Mouse (Mus musculus) liver, adult 2 months (tissue): Measurements from ENCODE around the gene Chchd6. TPM values are rescaled to one million over a fixed set of nuclear protein-coding genes. Genes with fewer than 3 reads are reported as not detected.

ENCODE experiments used
- DNase-seq: peaks from one replicate; pipeline ENCODE4 v3.0.0-alpha.2; 2011; ENCODE audit warnings: low read depth, low spot score; ENCODE audit errors: extremely low read depth
- H3K27ac ChIP-seq: fragments of 200-500 bp; replicated peaks from 2 replicates; pipeline ENCODE4 v1.5.1; 2012; ENCODE audit warnings: low read depth, mild to moderate bottlenecking, control low read depth, inconsistent platforms, low read length; ENCODE audit not compliant: insufficient read depth
- H3K27me3 ChIP-seq: fragments of 200-500 bp; 2 replicates; pipeline ENCODE4 v1.6.1; 2012; ENCODE audit warnings: mild to moderate bottlenecking, moderate library complexity, low read length, inconsistent platforms; ENCODE audit not compliant: control insufficient read depth, insufficient read depth
- H3K36me3 ChIP-seq: fragments of 200-500 bp; 2 replicates; pipeline ENCODE4 v1.6.1; 2012; ENCODE audit warnings: low read length, inconsistent platforms; ENCODE audit not compliant: control insufficient read depth, insufficient read depth
- H3K4me1 ChIP-seq: fragments of 200-500 bp; 2 replicates; pipeline ENCODE4 v1.6.1; 2011; ENCODE audit warnings: low read length; ENCODE audit not compliant: control insufficient read depth, insufficient read depth
- H3K4me3 ChIP-seq: fragments of 200-500 bp; 2 replicates; pipeline ENCODE4 v1.5.1; 2011; ENCODE audit warnings: low read depth, mild to moderate bottlenecking, control low read depth, low read length, moderate library complexity; ENCODE audit not compliant: insufficient read depth
- H3K79me2 ChIP-seq: fragments of 200-500 bp; 2 replicates; pipeline ENCODE4 v1.6.1; 2012; ENCODE audit warnings: inconsistent platforms, mild to moderate bottlenecking, low read length, moderate library complexity; ENCODE audit not compliant: control insufficient read depth, insufficient read depth
- H3K9ac ChIP-seq: fragments of 200-500 bp; 2 replicates; pipeline ENCODE4 v1.6.1; 2012; ENCODE audit warnings: low read depth, mild to moderate bottlenecking, control low read depth, inconsistent platforms, low read length
- CTCF ChIP-seq: fragments of 200-500 bp; IDR thresholded peaks from 2 replicates; pipeline ENCODE4 v1.5.1; 2011; ENCODE audit warnings: low read depth, low read length, control low read depth
- POLR2A ChIP-seq: fragments of 200-500 bp; IDR thresholded peaks from 2 replicates; pipeline ENCODE4 v1.6.1; 2011; ENCODE audit warnings: low read length, control low read depth; ENCODE audit not compliant: insufficient read depth; ENCODE audit errors: extremely low read depth
- WGBS: fragments of 180-500 bp; shearing (Covaris S2); methylation state at CpG from one replicate; pipeline ENCODE4 v1.1.7; 2018; 5-methylcytosine and 5-hydroxymethylcytosine counted together
- polyA plus RNA-seq: library from polyadenylated mRNA; depleted of rRNA; stranded (reverse); fragments of >200 nt; gene quantifications from 2 replicates; pipeline ENCODE4 v1.2.3, GENCODE M21; 2012; rRNA removed
- total RNA-seq: library from RNA; depleted of rRNA; stranded (reverse); fragments of >200 nt; gene quantifications from 2 replicates; pipeline ENCODE4 v1.2.3, GENCODE M21; 2014; rRNA removed

The Chchd6 gene
- total RNA-seq (6.9 and 8.0 TPM in 2 replicates), polyA plus RNA-seq (5.0 and 9.4 TPM in 2 replicates)

GRCm38 (mm10) chr6:89595018-89595776 is at the start of gene Chchd6:
TSS of gene Chchd6 (minus strand) at chr6:89595652.
- H3K4me3 ChIP-seq = peak within 1 kb of the TSS; percentile 52
- no peaks in the 10 kb centered on the region for H3K4me1 ChIP-seq
- under 1% methylated on average over 56 of the region's 56 CpGs for WGBS
- H3K27ac ChIP-seq = no peak within 1 kb of the TSS
- H3K9ac ChIP-seq = peak within 1 kb of the TSS; percentile 57
- peak; percentile 82 for DNase-seq
- H3K27me3 ChIP-seq = no peaks in the 10 kb centered on the region
- TF ChIP-seq CTCF (no peak), POLR2A (no peak)
- no peaks in the 10 kb centered on the region for H3K79me2 ChIP-seq
- no peaks in the 10 kb centered on the region for H3K36me3 ChIP-seq

GRCm38 (mm10) chr6:89644271-89645075 is 49.0 kb upstream of the Chchd6 start:
- 2% methylated on average over 41 of the region's 41 CpGs for WGBS
- Histone ChIP-seq H3K27ac (peak overlapping the region; percentile 74), H3K4me3 (peak overlapping the region; percentile 59), H3K27me3 (no peaks in the 10 kb centered on the region), H3K36me3 (no peaks in the 10 kb centered on the region), H3K79me2 (no peaks in the 10 kb centered on the region), H3K4me1 (no peaks in the 10 kb centered on the region), H3K9ac (peak overlapping the region; percentile 72)
- TF ChIP-seq POLR2A = 0 out of 2 replicates have a peak, but pooled peaks have one; percentile 12
- TF ChIP-seq CTCF = no peak
- peak; percentile 91 for DNase-seq

- peak within 1 kb of the TSS; percentile 59 for H3K4me3 ChIP-seq
- H3K27me3 ChIP-seq = no peaks in the 10 kb centered on the region
- DNase-seq = peak; percentile 76
- H3K4me1 ChIP-seq = no peaks in the 10 kb centered on the region
- TF ChIP-seq CTCF (peak; percentile 4; the same call in 1 of the 2 replicates), POLR2A (0 out of 2 replicates have a peak, but pooled peaks have one; percentile 22)
- no peaks in the 10 kb centered on the region for H3K79me2 ChIP-seq
- no peaks in the 10 kb centered on the region for H3K36me3 ChIP-seq
- H3K27ac ChIP-seq = peak within 1 kb of the TSS; percentile 74
- H3K9ac ChIP-seq = peak within 1 kb of the TSS; percentile 72
- WGBS = under 1% methylated on average over 47 of the region's 51 CpGs
These were observed 48.4 kb upstream of the Chchd6 start, which contains the start of gene Txnrd3 for GRCm38 (mm10) chr6:89643798-89644270. TSS of gene Txnrd3 (plus strand) at chr6:89643988.

- 46% methylated on average over 2 of the region's 2 CpGs for WGBS
- no peak overlapping the region for H3K9ac ChIP-seq
- TF ChIP-seq POLR2A (no peak), CTCF (peak; percentile 59)
- no peak for DNase-seq
- H3K4me1 ChIP-seq = no peaks in the 10 kb centered on the region
- H3K4me3 ChIP-seq = no peak overlapping the region
- H3K36me3 ChIP-seq = no peaks in the 10 kb centered on the region
- no peak overlapping the region for H3K27ac ChIP-seq
- no peaks in the 10 kb centered on the region for H3K79me2 ChIP-seq
- H3K27me3 ChIP-seq = no peaks in the 10 kb centered on the region
These were observed 43.6 kb upstream of the Chchd6 start for GRCm38 (mm10) chr6:89639025-89639424.

- Histone ChIP-seq H3K27me3 (no peaks in the 10 kb centered on the region), H3K4me1 (no peaks in the 10 kb centered on the region), H3K79me2 (no peaks in the 10 kb centered on the region), H3K4me3 (no peak overlapping the region), H3K9ac (no peak overlapping the region), H3K36me3 (no peaks in the 10 kb centered on the region), H3K27ac (no peak overlapping the region)
- 82% methylated on average over 4 of the region's 4 CpGs for WGBS
- TF ChIP-seq POLR2A = no peak
- no peak for TF ChIP-seq CTCF
- DNase-seq = no peak
These were observed 42.5 kb upstream of the Chchd6 start for GRCm38 (mm10) chr6:89637977-89638376.
